Mouse (Mus musculus): ENCODE data around the gene Smcr8. TPM values are rescaled to one million over a fixed set of nuclear protein-coding genes. Genes with fewer than 3 reads are reported as not detected.
"Not testable (repeated sequence)": the region's sequence is repeated elsewhere in the genome, so short reads cannot be mapped to it uniquely, and the experiment has no call there.

Gene Smcr8
- total RNA-seq, 1 experiment from 2014 or later: 22.4 TPM

- DNase-seq: no peak
Observed at GRCm38 (mm10) chr11:60784179-60784922, 7.0 kb downstream of the Smcr8 start.

DNA sequence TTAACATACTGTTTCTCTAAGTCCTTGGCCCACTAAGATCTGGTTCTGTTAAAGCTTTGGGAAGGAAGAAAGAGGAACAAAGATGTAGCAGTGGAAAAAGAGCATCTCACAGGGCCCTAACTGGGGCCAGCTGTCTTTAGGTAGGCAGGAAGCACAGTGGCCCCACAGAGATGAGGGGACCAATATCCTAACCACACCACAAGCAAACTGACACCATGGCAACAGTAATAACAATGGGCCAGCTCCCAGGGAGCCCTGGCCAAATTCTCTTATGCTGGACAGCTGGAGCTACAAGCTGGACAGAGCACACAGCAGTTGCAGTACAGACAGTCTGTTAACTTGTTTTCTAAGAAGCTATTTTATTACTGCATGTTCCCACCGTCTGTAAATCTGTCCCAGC is 10.3 kb downstream of the Smcr8 start:
- no peak for DNase-seq

DNA sequence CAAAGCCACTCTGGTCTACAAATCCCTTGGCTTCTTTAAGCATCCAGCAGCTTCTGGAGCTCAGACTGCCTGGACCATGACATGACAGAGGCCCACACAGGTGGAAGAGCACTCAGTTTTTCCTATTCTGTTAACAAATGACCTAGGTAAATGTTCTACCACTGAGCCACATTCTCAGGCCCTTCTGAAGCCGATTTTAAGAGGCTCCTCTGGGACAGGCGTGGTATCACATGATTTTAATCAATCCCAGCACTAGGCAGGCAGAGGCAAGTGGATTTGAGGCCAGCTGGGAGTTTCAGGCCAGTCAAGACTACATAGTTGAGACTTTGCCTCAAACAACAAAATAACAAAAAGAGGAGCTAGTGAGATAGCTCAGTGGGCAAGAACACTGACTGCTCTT is 13.1 kb downstream of the Smcr8 start:
- no peak for DNase-seq

DNA sequence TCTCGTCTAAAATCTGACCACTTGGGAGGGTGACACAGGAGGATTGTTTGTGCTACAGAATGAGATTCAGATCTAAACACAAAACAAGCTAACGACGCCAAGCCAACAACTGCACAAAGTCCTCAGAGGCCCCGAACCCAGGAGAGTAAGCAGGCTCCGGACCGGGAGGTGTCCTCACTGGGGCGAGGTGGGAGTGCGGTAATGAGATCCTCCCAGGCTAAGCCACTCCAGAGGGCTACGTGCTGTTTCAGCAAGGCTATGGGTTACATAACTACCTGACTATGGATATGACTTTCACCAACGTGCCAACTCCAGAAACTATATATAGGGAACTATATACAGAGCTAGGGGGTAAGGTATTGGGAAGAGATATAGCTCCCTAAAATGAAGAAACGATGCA is 19.0 kb downstream of the Smcr8 start:
- DNase-seq: no peak

DNA sequence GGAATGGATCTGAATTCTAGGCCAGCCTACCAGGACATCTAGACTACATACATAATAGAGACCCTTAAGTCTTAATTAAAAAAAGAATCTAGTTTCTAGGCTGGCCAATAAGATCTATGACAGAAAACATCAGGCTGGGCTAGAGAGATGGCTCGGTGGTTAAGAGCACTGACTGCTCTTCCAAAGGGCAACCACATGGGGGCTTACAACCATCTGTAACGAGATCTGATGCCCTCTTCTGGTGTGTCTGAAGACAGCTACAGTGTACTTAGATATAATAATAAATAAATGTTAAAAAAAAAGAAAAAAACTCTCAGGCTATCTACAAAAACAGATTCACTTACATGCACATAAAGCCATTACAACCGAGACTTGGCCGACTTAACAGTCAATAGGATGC is 22.7 kb downstream of the Smcr8 start:
- DNase-seq: no peak

GRCm38 (mm10) chr11:60800892-60801291 is 23.6 kb downstream of the Smcr8 start:
- DNase-seq: no peak

DNA sequence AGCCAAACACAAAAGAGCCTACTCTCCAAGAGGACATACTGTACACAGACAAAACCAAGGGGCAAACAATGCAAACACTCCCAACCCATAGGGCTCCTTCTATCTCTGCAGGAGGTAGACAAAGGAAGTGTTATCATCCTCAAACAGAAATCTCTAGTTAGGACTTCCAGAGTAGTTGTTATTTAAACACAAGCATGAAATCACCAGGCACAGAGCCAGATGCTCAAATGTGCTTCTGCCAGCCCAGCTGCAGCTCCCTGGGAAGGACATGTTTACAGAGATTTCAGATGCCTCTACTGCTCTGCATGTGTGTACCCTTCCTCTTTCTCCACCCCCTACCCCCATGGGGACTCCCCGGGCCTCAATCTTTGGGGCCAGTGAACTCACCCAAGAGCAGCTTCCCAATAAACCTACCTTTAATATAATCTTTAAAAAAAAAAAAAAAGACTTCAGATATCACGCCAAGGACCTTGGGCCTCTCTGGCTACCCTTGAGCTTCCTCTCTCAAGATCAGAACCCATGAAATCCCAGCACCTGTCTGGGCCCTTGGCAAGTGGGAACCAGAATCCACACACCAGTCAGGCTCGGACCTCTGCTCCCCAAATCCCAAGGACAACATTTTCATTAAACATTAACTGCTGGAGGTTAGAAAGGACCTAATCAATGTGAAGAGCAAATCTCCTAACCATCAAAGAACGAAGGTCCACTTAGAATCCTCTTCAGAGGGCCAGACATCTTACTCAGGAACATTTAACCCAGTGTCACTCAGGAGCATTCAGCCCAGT is 31.2 kb downstream of the Smcr8 start:
- DNase-seq: peak; percentile 79

- DNase-seq: no peak
Observed at GRCm38 (mm10) chr11:60809546-60809945, 32.2 kb downstream of the Smcr8 start.

- DNase-seq: no peak
Observed at GRCm38 (mm10) chr11:60810046-60810965, 33.0 kb downstream of the Smcr8 start.

- DNase-seq: peak; percentile 99
Observed at GRCm38 (mm10) chr11:60811054-60811460, 33.7 kb downstream of the Smcr8 start.

DNA sequence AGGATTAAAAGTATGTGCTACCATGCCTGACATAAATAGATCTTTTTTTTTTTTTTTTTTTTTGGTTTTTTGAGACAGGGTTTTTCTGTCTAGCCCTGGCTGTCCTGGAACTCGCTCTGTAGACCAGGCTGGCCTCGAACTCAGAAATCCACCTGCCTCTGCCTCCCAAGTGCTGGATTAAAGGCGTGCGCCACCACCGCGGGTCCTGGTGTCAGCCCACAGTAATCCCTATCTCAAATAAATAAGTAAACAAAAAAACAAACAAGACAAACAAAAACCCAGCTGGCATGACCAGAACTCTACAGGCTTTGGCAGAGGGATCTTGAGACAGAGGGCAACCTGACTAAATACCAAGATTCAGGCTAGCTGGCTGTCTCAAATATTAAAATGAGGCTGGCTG is 34.3 kb downstream of the Smcr8 start, which contains the start of gene Shmt1:
Shmt1 (minus strand) TSS at position 101 of the 400 bp plus-strand sequence.
- not testable (repeated sequence) for DNase-seq

- DNase-seq: no peak
Observed at GRCm38 (mm10) chr11:60816398-60816797, 39.1 kb downstream of the Smcr8 start.

- DNase-seq: no peak
Observed at GRCm38 (mm10) chr11:60823771-60824170, 46.4 kb downstream of the Smcr8 start.

DNA sequence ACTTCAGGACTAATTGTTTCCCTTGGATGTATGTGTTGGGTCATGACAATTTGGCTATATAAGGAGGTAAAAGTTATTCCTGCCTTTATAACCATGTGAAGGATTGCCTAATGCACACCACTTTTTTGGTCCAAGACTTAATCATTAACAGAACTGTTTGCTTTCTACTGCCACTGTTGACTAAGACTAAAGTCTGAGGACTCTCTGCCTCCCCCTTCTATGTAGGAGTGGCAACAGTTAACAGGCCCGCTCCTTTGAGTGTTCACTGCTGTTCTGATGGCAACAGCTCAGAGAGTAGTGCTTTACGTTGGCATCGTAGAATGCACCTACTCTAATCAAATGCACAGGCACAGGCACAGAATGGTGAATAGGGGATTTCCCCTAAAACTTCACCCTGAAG is 47.9 kb downstream of the Smcr8 start:
- DNase-seq: no peak

- DNase-seq: no peak
Observed at GRCm38 (mm10) chr11:60826700-60827099, 49.4 kb downstream of the Smcr8 start.

DNA sequence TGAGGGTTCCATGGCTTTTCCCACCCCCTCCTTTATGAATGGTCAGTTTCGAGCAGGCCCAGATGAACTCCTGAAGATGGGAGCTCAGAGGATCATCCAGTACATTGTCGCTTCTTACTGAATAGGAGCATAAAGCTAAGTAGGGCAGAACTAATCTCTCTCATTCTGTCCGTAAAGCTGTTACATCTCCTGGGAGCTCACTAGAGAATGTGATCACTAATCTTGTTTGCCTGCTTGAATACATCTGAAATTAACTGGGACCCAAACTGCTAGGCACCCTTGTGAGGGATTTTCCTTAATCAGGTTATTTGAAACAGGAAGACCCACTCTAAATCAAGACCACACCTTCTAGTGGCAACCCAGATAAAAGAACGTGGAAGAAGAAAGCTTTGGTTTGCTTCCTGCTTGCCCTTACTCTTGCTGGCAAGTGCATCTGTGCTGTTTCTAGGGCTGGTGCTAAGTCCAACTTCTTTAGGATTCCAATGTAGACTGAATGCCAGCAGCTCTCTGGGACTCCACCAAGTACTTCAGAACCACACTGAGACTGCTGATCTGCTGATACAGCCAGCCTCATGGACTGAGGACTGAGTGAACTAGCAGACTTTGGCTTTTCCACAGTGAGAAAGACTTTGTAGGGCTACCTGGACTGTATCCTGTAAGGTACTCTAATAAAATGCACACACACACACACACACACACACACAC is 50.1 kb downstream of the Smcr8 start:
- no peak for DNase-seq

- DNase-seq: no peak
Observed at GRCm38 (mm10) chr11:60828903-60829302, 51.6 kb downstream of the Smcr8 start.

- DNase-seq: peak; percentile 89
Observed at GRCm38 (mm10) chr11:60830433-60831052, 53.2 kb downstream of the Smcr8 start, which contains the start of gene Dhrs7b. Dhrs7b (plus strand) TSS chr11:60830631.

DNA sequence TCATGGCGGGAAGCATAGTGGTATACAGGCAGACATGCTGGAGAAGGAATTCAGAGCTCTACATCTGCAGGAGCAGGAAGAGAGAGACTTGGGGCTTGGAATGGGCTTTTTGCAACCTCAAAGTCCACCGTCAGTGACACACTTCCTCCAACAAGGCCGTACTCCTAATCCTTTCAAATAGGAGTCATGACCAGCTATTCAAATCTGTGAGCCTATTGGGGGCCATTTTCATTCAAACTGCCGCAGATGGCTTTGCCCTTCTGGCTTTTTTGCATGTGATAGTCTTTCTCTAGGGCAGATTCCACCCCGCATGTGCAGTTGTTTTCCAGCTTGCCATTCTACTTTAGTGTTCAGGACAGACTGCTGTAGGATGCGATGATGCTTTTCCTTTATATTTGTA is 59.6 kb downstream of the Smcr8 start:
- no peak for DNase-seq
